Comparison of ENCODE assay signal across 8 mouse cellular contexts in genomic region chr11:97511661-97512369, GRCm38 (mm10). TPM values are rescaled to one million over a fixed set of nuclear protein-coding genes. Genes with fewer than 3 reads are reported as not detected.
DNase-seq lines count a peak whose midpoint lies in the region; ATAC-seq lines count a peak whose summit lies in the region.

No protein-coding gene starts in this region.

- H3K36me3 ChIP-seq in intestine, embryonic 15.5 days = no peaks in the 10 kb centered on the region
- H3K36me3 ChIP-seq in stomach, embryonic 15.5 days = no peaks in the 10 kb centered on the region

- H3K9ac ChIP-seq in intestine, embryonic 15.5 days = no peak overlapping the region
- no peak overlapping the region for H3K9ac ChIP-seq in stomach, embryonic 15.5 days

- no peaks in the 10 kb centered on the region for H3K27me3 ChIP-seq in intestine, embryonic 15.5 days (replicated peaks)
- 0 out of 2 replicates have a peak, but pooled peaks cover 2% of the 10 kb centered on the region for H3K27me3 ChIP-seq in stomach, embryonic 15.5 days (replicated peaks)

- H3K27ac ChIP-seq in intestine, embryonic 15.5 days = 0 out of 2 replicates have a peak overlapping the region, but pooled peaks have one; percentile 4
- H3K27ac ChIP-seq in stomach, embryonic 15.5 days = peak overlapping the region; percentile 46; the same call in 1 of the 2 replicates

- 0 out of 2 replicates have a peak overlapping the region, but pooled peaks have one; percentile 2 for H3K4me2 ChIP-seq in intestine, embryonic 15.5 days (replicated peaks)
- H3K4me2 ChIP-seq in stomach, embryonic 15.5 days = peak overlapping the region; percentile 25; the same call in 1 of the 2 replicates

- no peaks in the 10 kb centered on the region for H3K9me3 ChIP-seq in intestine, embryonic 15.5 days
- no peaks in the 10 kb centered on the region for H3K9me3 ChIP-seq in stomach, embryonic 15.5 days

- 0 out of 2 replicates have a peak, but pooled peaks cover 5% of the 10 kb centered on the region for H3K4me1 ChIP-seq in intestine, embryonic 15.5 days (replicated peaks)
- no peaks in the 10 kb centered on the region for H3K4me1 ChIP-seq in stomach, embryonic 15.5 days

- DNase-seq in spleen, adult 18-20 months = peak; percentile 49 to 57
- no peak for DNase-seq in spleen, adult 12 weeks (ENCODE audit: low spot score)
- DNase-seq in lung, adult 18-20 months = peak; percentile 43
- no peak for DNase-seq in frontal cortex, postnatal 25 days (ENCODE audit: low spot score in 2 of 2)
- no peak for DNase-seq in left cerebral cortex, adult 9 months (ENCODE audit: low spot score in 2 of 2)

- 0 out of 2 replicates have a peak, but pooled peaks have one; percentile 2 for ATAC-seq in granulocyte monocyte progenitor cell, adult 5-6 weeks (replicated peaks; ENCODE audit: poor library complexity, severe bottlenecking)
- 0 out of 2 replicates have a peak, but pooled peaks have one; percentile 25 for ATAC-seq in intestine, embryonic 15.5 days
- ATAC-seq in stomach, embryonic 15.5 days (ENCODE audit: insufficient read depth, low FRiP score, low read depth) = no peak

- 49% methylated on average over 13 of the region's 13 CpGs for WGBS in intestine, embryonic 15.5 days
- WGBS in stomach, embryonic 15.5 days = 47% methylated on average over 13 of the region's 13 CpGs

- H3K4me3 ChIP-seq in intestine, embryonic 15.5 days (replicated peaks) = no peak overlapping the region
- no peak overlapping the region for H3K4me3 ChIP-seq in stomach, embryonic 15.5 days (replicated peaks)

RNA-seq across cellular contexts. Expression of gene 4933428G20Rik, which starts 11.7 kb away (rescaled TPM):
- not detected in 2 replicates for total RNA-seq in granulocyte monocyte progenitor cell, adult 5-6 weeks (2014; fragmentation: Nextera tagmentation)
- total RNA-seq in granulocyte monocyte progenitor cell, adult 5-6 weeks (2017) = 0.22 TPM in 1 of 2 replicates, not detected in the other
- 0.47 and 0.55 TPM in 2 replicates for polyA plus RNA-seq in intestine, embryonic 15.5 days (2015; fragmentation: Nextera tagmentation; extraction: Ambion mirVana)
- polyA plus RNA-seq in stomach, embryonic 15.5 days (2015; fragmentation: Nextera tagmentation; extraction: Ambion mirVana) = 0.71 and 0.89 TPM in 2 replicates

Comparison
In these comparisons a context has a peak if more than half of its experiments do, and no peak if none do; other contexts are left out.
1. DNase-seq: peak in spleen, adult 18-20 months (2 of 2) and lung, adult 18-20 months (2 of 2); none in spleen, adult 12 weeks (single experiment), frontal cortex, postnatal 25 days (0 of 2) and left cerebral cortex, adult 9 months (0 of 2).